Mouse (Mus musculus) heart, adult 2 months (tissue): Measurements from ENCODE around the gene Pcbp1. TPM values are rescaled to one million over a fixed set of nuclear protein-coding genes. Genes with fewer than 3 reads are reported as not detected.

Experiments used
- DNase-seq, 2 experiments: peaks; one replicate each; pipeline ENCODE4 v3.0.0; 2021
- H3K27ac ChIP-seq: fragments of 200-600 bp; 2 replicates; pipeline ENCODE4 v1.8.1; 2022
- H3K27me3 ChIP-seq: fragments of 200-500 bp; 2 replicates; pipeline ENCODE4 v1.6.1; 2012; ENCODE audit warnings: mild to moderate bottlenecking, low read length, inconsistent platforms, mixed read lengths; ENCODE audit not compliant: control insufficient read depth, insufficient read depth
- H3K36me3 ChIP-seq: fragments of 200-500 bp; 2 replicates; pipeline ENCODE4 v1.6.1; 2012; ENCODE audit warnings: low read length, inconsistent platforms; ENCODE audit not compliant: control insufficient read depth, insufficient read depth
- H3K4me1 ChIP-seq: fragments of 200-500 bp; 2 replicates; pipeline ENCODE4 v1.6.1; 2011; ENCODE audit warnings: low read length; ENCODE audit not compliant: control insufficient read depth, insufficient read depth
- H3K4me3 ChIP-seq: fragments of 200-600 bp; 2 replicates; pipeline ENCODE4 v1.8.1; 2022
- H3K79me2 ChIP-seq: fragments of 200-500 bp; replicated peaks from 2 replicates; pipeline ENCODE4 v1.6.1; 2012; ENCODE audit warnings: mild to moderate bottlenecking, inconsistent platforms, low read length, moderate library complexity, mixed read lengths; ENCODE audit not compliant: control insufficient read depth, insufficient read depth
- H3K9ac ChIP-seq: fragments of 200-500 bp; 2 replicates; pipeline ENCODE4 v1.6.1; 2012; ENCODE audit warnings: low read depth, mild to moderate bottlenecking, control low read depth, inconsistent platforms, low read length, mixed read lengths
- CTCF ChIP-seq: fragments of 200-600 bp; IDR thresholded peaks from 2 replicates; pipeline ENCODE4 v1.8.1; 2022; ENCODE audit warnings: antibody characterized with exemption, mild to moderate bottlenecking, moderate library complexity
- EP300 ChIP-seq: fragments of 200-500 bp; IDR thresholded peaks from 2 replicates; pipeline ENCODE4 v1.6.1; 2011; ENCODE audit warnings: low read depth, low read length, control low read depth; ENCODE audit not compliant: insufficient read depth
- POLR2A ChIP-seq: fragments of 200-500 bp; IDR thresholded peaks from 2 replicates; pipeline ENCODE4 v1.6.1; 2011; ENCODE audit warnings: mild to moderate bottlenecking, low read depth, low read length, control low read depth; ENCODE audit not compliant: insufficient read depth
- WGBS: fragments of 180-500 bp; shearing (Covaris S2); methylation state at CpG from one replicate; pipeline ENCODE4 v1.1.7; 2018; 5-methylcytosine and 5-hydroxymethylcytosine counted together
- intact Hi-C: fragments of 180-260 bp; cut with DNase I; formaldehyde crosslinking; loops from one replicate; pipeline ENCODE4 v1.15.1; 2025
- long read RNA-seq: library from polyadenylated mRNA; stranded (forward); transcript quantifications from one replicate; pipeline ENCODE4 v2.0.0, GENCODE M21; 2021
- polyA plus RNA-seq: library from polyadenylated mRNA; depleted of rRNA; stranded (reverse); fragments of >200 nt; gene quantifications from 2 replicates; pipeline ENCODE4 v1.2.3, GENCODE M21; 2012; rRNA removed
- total RNA-seq, 2 experiments: library from RNA; stranded (reverse); gene quantifications; 2 replicates each; pipeline ENCODE4 v1.2.3; 2021

Pcbp1 gene
- total RNA-seq (100 to 1,000 TPM; 155 to 164 TPM), polyA plus RNA-seq (72.9 and 85.8 TPM in 2 replicates)
- long read RNA-seq, transcript Pcbp1-201 (1 exons, 1,830 nt): major isoform, 168 of 169 reads
- long read RNA-seq, partial matches to known transcripts: 0 of 169 reads
- long read RNA-seq, other reads (novel, unspliced or antisense): 1 of 169 reads

GRCm38 (mm10) chr6:86526032-86526960, at the start of gene Pcbp1:
Gene Pcbp1 (minus strand): TSS chr6:86526321.
- H3K9ac ChIP-seq: peak within 1 kb of the TSS; percentile 100
- intact Hi-C loops: no loop called here
- H3K36me3 ChIP-seq: peaks cover 15% of the 10 kb centered on the region
- TF ChIP-seq CTCF: no peak
- TF ChIP-seq EP300: peak; percentile 57; the same call in 1 of the 2 replicates
- TF ChIP-seq POLR2A: peak; percentile 77
- peak; percentile 97 to 99 for DNase-seq
- peaks cover 7% of the 10 kb centered on the region for H3K4me1 ChIP-seq
- no peaks in the 10 kb centered on the region for H3K27me3 ChIP-seq
- H3K4me3 ChIP-seq: peak within 1 kb of the TSS; percentile 83
- H3K79me2 ChIP-seq: peaks cover 9% of the 10 kb centered on the region
- peak within 1 kb of the TSS; percentile 100 for H3K27ac ChIP-seq
- WGBS: under 1% methylated on average over 92 of the region's 120 CpGs

GRCm38 (mm10) chr6:86574495-86574894, 48.4 kb upstream of the Pcbp1 start:
- Histone ChIP-seq H3K27me3 (no peaks in the 10 kb centered on the region), H3K27ac (no peak overlapping the region), H3K36me3 (no peaks in the 10 kb centered on the region), H3K79me2 (no peaks in the 10 kb centered on the region; the same call in 1 of the 2 replicates), H3K9ac (no peak overlapping the region), H3K4me1 (peaks cover 7% of the 10 kb centered on the region), H3K4me3 (no peak overlapping the region)
- DNase-seq: no peak
- TF ChIP-seq CTCF: no peak
- TF ChIP-seq POLR2A: no peak
- TF ChIP-seq EP300: no peak
- intact Hi-C loops: no loop called here
- WGBS: 93% methylated on average over 3 of the region's 3 CpGs

- Histone ChIP-seq H3K4me1 (peaks cover 6% of the 10 kb centered on the region), H3K27ac (no peak overlapping the region), H3K36me3 (no peaks in the 10 kb centered on the region), H3K9ac (no peak overlapping the region), H3K4me3 (no peak overlapping the region), H3K27me3 (no peaks in the 10 kb centered on the region), H3K79me2 (no peaks in the 10 kb centered on the region; the same call in 1 of the 2 replicates)
- 40% methylated on average over 9 of the region's 9 CpGs for WGBS
- intact Hi-C loops: no loop called here
- peak; percentile 31 to 43 for DNase-seq
- no peak for TF ChIP-seq POLR2A
Measured at GRCm38 (mm10) chr6:86570830-86571229, 44.7 kb upstream of the Pcbp1 start.

GRCm38 (mm10) chr6:86569461-86569820, 43.3 kb upstream of the Pcbp1 start:
- TF ChIP-seq POLR2A: no peak
- TF ChIP-seq EP300: no peak
- TF ChIP-seq CTCF: no peak
- Histone ChIP-seq H3K79me2 (no peaks in the 10 kb centered on the region; the same call in 1 of the 2 replicates), H3K4me1 (peaks cover 6% of the 10 kb centered on the region), H3K27me3 (no peaks in the 10 kb centered on the region), H3K36me3 (no peaks in the 10 kb centered on the region), H3K4me3 (no peak overlapping the region), H3K27ac (no peak overlapping the region), H3K9ac (no peak overlapping the region)
- WGBS: 53% methylated on average over 3 of the region's 3 CpGs
- intact Hi-C loops: no loop called here
- DNase-seq: no peak

- Histone ChIP-seq H3K79me2 (no peaks in the 10 kb centered on the region; the same call in 1 of the 2 replicates), H3K27me3 (no peaks in the 10 kb centered on the region), H3K9ac (no peak overlapping the region), H3K27ac (no peak overlapping the region), H3K4me1 (peaks cover 6% of the 10 kb centered on the region), H3K4me3 (no peak overlapping the region), H3K36me3 (no peaks in the 10 kb centered on the region)
- no peak for TF ChIP-seq CTCF
- no peak for TF ChIP-seq POLR2A
- no peak for TF ChIP-seq EP300
- DNase-seq: no peak
- intact Hi-C loops: no loop called here
- WGBS: 33% methylated on average over 3 of the region's 3 CpGs
Measured at GRCm38 (mm10) chr6:86568816-86569460, 42.8 kb upstream of the Pcbp1 start.

- intact Hi-C loops: no loop called here
- WGBS: 89% methylated on average over 2 of the region's 2 CpGs
Measured at GRCm38 (mm10) chr6:86565782-86566181, 39.7 kb upstream of the Pcbp1 start.

More at GRCm38 (mm10) chr6:86565782-86566181, 39.7 kb upstream of the Pcbp1 start:
- H3K4me1 ChIP-seq: peaks cover 3% of the 10 kb centered on the region
- H3K36me3 ChIP-seq: no peaks in the 10 kb centered on the region
- H3K4me3 ChIP-seq: no peak overlapping the region
- H3K79me2 ChIP-seq: no peaks in the 10 kb centered on the region
- no peak overlapping the region for H3K9ac ChIP-seq
- TF ChIP-seq POLR2A: no peak
- no peak for TF ChIP-seq CTCF
- no peak for TF ChIP-seq EP300
- DNase-seq: no peak
- H3K27ac ChIP-seq: no peak overlapping the region
- H3K27me3 ChIP-seq: no peaks in the 10 kb centered on the region
